Mouse (Mus musculus): ENCODE measurements around the gene Hsd17b6. TPM values are rescaled to one million over a fixed set of nuclear protein-coding genes. Genes with fewer than 3 reads are reported as not detected.

The Hsd17b6 gene
- polyA plus RNA-seq, 1 experiment from 2014 or later: not detected

GRCm38 (mm10) chr10:128037921-128038320, 30.5 kb upstream of the Hsd17b6 start:
- no peak overlapping the region for H3K27ac ChIP-seq
- H3K36me3 ChIP-seq (replicated peaks): peaks cover 62% of the 10 kb centered on the region
- no peaks in the 10 kb centered on the region for H3K9me3 ChIP-seq
- no peak for DNase-seq (ENCODE audit: extremely low spot score, low spot score)
- H3K4me1 ChIP-seq: peaks cover 58% of the 10 kb centered on the region
- 67% methylated on average over 3 of the region's 3 CpGs for WGBS
- no peaks in the 10 kb centered on the region for H3K27me3 ChIP-seq (ENCODE audit: poor library complexity, severe bottlenecking)
- peak overlapping the region; percentile 99 for H3K4me3 ChIP-seq

- Histone ChIP-seq H3K4me1 (peaks cover 50% of the 10 kb centered on the region), H3K27ac (peak overlapping the region; percentile 99), H3K36me3 (replicated peaks) (peaks cover 53% of the 10 kb centered on the region), H3K9me3 (no peaks in the 10 kb centered on the region), H3K4me3 (peak overlapping the region; percentile 99), H3K27me3 (ENCODE audit: poor library complexity, severe bottlenecking) (no peaks in the 10 kb centered on the region)
- peak; percentile 35 for DNase-seq (ENCODE audit: extremely low spot score, low spot score)
- 12% methylated on average over 10 of the region's 10 CpGs for WGBS
These were observed 29.5 kb upstream of the Hsd17b6 start for GRCm38 (mm10) chr10:128036746-128037425.

GRCm38 (mm10) chr10:128030860-128031259, 23.4 kb upstream of the Hsd17b6 start:
- Histone ChIP-seq H3K36me3 (replicated peaks) (peaks cover 61% of the 10 kb centered on the region), H3K4me1 (peaks cover 6% of the 10 kb centered on the region), H3K27me3 (ENCODE audit: poor library complexity, severe bottlenecking) (no peaks in the 10 kb centered on the region), H3K27ac (no peak overlapping the region), H3K4me3 (no peak overlapping the region), H3K9me3 (no peaks in the 10 kb centered on the region)
- 89% methylated on average over 2 of the region's 2 CpGs for whole genome bisulfite sequencing
- DNase-seq (ENCODE audit: extremely low spot score, low spot score): no peak

GRCm38 (mm10) chr10:128029931-128030330, 22.5 kb upstream of the Hsd17b6 start:
- DNase-seq (ENCODE audit: extremely low spot score, low spot score): no peak
- no peak overlapping the region for H3K4me3 ChIP-seq
- 93% methylated on average over 7 of the region's 7 CpGs for WGBS
- H3K9me3 ChIP-seq: no peaks in the 10 kb centered on the region
- no peak overlapping the region for H3K27ac ChIP-seq
- H3K36me3 ChIP-seq (replicated peaks): peaks cover 71% of the 10 kb centered on the region
- H3K4me1 ChIP-seq: peaks cover 5% of the 10 kb centered on the region
- H3K27me3 ChIP-seq (ENCODE audit: poor library complexity, severe bottlenecking): no peaks in the 10 kb centered on the region

- no peaks in the 10 kb centered on the region for H3K27me3 ChIP-seq (ENCODE audit: poor library complexity, severe bottlenecking)
- no peak for DNase-seq (ENCODE audit: extremely low spot score, low spot score)
- H3K27ac ChIP-seq: no peak overlapping the region
- no peak overlapping the region for H3K4me3 ChIP-seq
- no peaks in the 10 kb centered on the region for H3K4me1 ChIP-seq
- peaks cover 99% of the 10 kb centered on the region for H3K36me3 ChIP-seq (replicated peaks)
- no peaks in the 10 kb centered on the region for H3K9me3 ChIP-seq
- 95% methylated on average over 10 of the region's 10 CpGs for WGBS
These were observed 16.1 kb upstream of the Hsd17b6 start for GRCm38 (mm10) chr10:128023496-128023895.

- 92% methylated on average over 5 of the region's 5 CpGs for WGBS
- H3K36me3 ChIP-seq (replicated peaks): peaks cover 98% of the 10 kb centered on the region
These were observed 14.8 kb upstream of the Hsd17b6 start for GRCm38 (mm10) chr10:128022196-128022595.

GRCm38 (mm10) chr10:128015068-128015934, 7.9 kb upstream of the Hsd17b6 start, which contains the start of gene Prim1:
Gene Prim1 (plus strand): TSS chr10:128015168.
- peak within 1 kb of the TSS; percentile 75 for H3K4me3 ChIP-seq
- H3K27ac ChIP-seq: peak within 1 kb of the TSS; percentile 92
- no peaks in the 10 kb centered on the region for H3K9me3 ChIP-seq
- H3K36me3 ChIP-seq (replicated peaks): peaks cover 35% of the 10 kb centered on the region
- H3K4me1 ChIP-seq: peaks cover 19% of the 10 kb centered on the region
- peak; percentile 88 for DNase-seq (ENCODE audit: extremely low spot score, low spot score)
- WGBS: 8% methylated on average over 31 of the region's 31 CpGs
- H3K27me3 ChIP-seq (ENCODE audit: poor library complexity, severe bottlenecking): no peaks in the 10 kb centered on the region

More at GRCm38 (mm10) chr10:128022196-128022595, 14.8 kb upstream of the Hsd17b6 start:
- no peaks in the 10 kb centered on the region for H3K4me1 ChIP-seq
- no peaks in the 10 kb centered on the region for H3K27me3 ChIP-seq (ENCODE audit: poor library complexity, severe bottlenecking)
- H3K27ac ChIP-seq: no peak overlapping the region
- no peaks in the 10 kb centered on the region for H3K9me3 ChIP-seq
- DNase-seq (ENCODE audit: extremely low spot score, low spot score): no peak
- no peak overlapping the region for H3K4me3 ChIP-seq

GRCm38 (mm10) chr10:128009735-128010134, 2.3 kb upstream of the Hsd17b6 start:
- H3K9me3 ChIP-seq: no peaks in the 10 kb centered on the region
- no peaks in the 10 kb centered on the region for H3K4me1 ChIP-seq
- H3K27me3 ChIP-seq (ENCODE audit: poor library complexity, severe bottlenecking): no peaks in the 10 kb centered on the region
- H3K4me3 ChIP-seq: no peak overlapping the region
- DNase-seq (ENCODE audit: extremely low spot score, low spot score): no peak
- H3K27ac ChIP-seq: no peak overlapping the region
- H3K36me3 ChIP-seq (replicated peaks): no peaks in the 10 kb centered on the region
- WGBS: 86% methylated on average over 5 of the region's 5 CpGs

GRCm38 (mm10) chr10:128008207-128008889, 937 bp upstream of the Hsd17b6 start:
- Histone ChIP-seq H3K27ac (no peak overlapping the region), H3K27me3 (ENCODE audit: poor library complexity, severe bottlenecking) (no peaks in the 10 kb centered on the region), H3K4me1 (no peaks in the 10 kb centered on the region), H3K9me3 (no peaks in the 10 kb centered on the region), H3K4me3 (no peak overlapping the region), H3K36me3 (replicated peaks) (no peaks in the 10 kb centered on the region)
- DNase-seq (ENCODE audit: extremely low spot score, low spot score): peak; percentile 78
- 13% methylated on average over 4 of the region's 4 CpGs for WGBS

GRCm38 (mm10) chr10:128005479-128005878, 1.9 kb downstream of the Hsd17b6 start:
- H3K4me1 ChIP-seq: no peaks in the 10 kb centered on the region
- H3K9me3 ChIP-seq: no peaks in the 10 kb centered on the region
- no peaks in the 10 kb centered on the region for H3K36me3 ChIP-seq (replicated peaks)
- DNase-seq (ENCODE audit: extremely low spot score, low spot score): no peak
- WGBS: 93% methylated on average over 8 of the region's 8 CpGs
- no peak overlapping the region for H3K27ac ChIP-seq
- H3K27me3 ChIP-seq (ENCODE audit: poor library complexity, severe bottlenecking): no peaks in the 10 kb centered on the region
- H3K4me3 ChIP-seq: no peak overlapping the region

GRCm38 (mm10) chr10:128004918-128005317, 2.5 kb downstream of the Hsd17b6 start:
- WGBS: 90% methylated on average over 10 of the region's 10 CpGs
- Histone ChIP-seq H3K9me3 (no peaks in the 10 kb centered on the region), H3K27ac (no peak overlapping the region), H3K4me3 (no peak overlapping the region), H3K36me3 (replicated peaks) (no peaks in the 10 kb centered on the region), H3K27me3 (ENCODE audit: poor library complexity, severe bottlenecking) (no peaks in the 10 kb centered on the region), H3K4me1 (no peaks in the 10 kb centered on the region)
- DNase-seq (ENCODE audit: extremely low spot score, low spot score): no peak

- no peaks in the 10 kb centered on the region; the same call in 1 of the 2 replicates for H3K9me3 ChIP-seq
- no peak for DNase-seq (ENCODE audit: extremely low spot score, low spot score)
- H3K4me3 ChIP-seq: no peak overlapping the region
- H3K4me1 ChIP-seq: no peaks in the 10 kb centered on the region
- H3K27me3 ChIP-seq (ENCODE audit: poor library complexity, severe bottlenecking): no peaks in the 10 kb centered on the region
- H3K27ac ChIP-seq: no peak overlapping the region
- H3K36me3 ChIP-seq (replicated peaks): no peaks in the 10 kb centered on the region
- 88% methylated on average over 3 of the region's 3 CpGs for WGBS
These were observed 4.1 kb downstream of the Hsd17b6 start for GRCm38 (mm10) chr10:128003281-128003801.

Data from forebrain, embryonic 10.5 days (tissue).